Mouse (Mus musculus) limb, embryonic 14.5 days (tissue): ENCODE measurements at regions not wholly inside any gene's neighbourhood (a gene's known extent, or its start where the extent isn't known, plus 50 kb on each side); places are given as distances from the start of the nearest gene placed in this dataset.

ENCODE experiments used
- ATAC-seq: fragments of 200-750 bp; cut with Nextera tagmentation; 2 replicates; pipeline ENCODE4 v1.8.0; 2017; ENCODE audit warnings: low read depth, moderate number of reproducible peaks, moderate TSS enrichment; ENCODE audit not compliant: low FRiP score
- DNase-seq: peaks from one replicate; pipeline ENCODE4 v3.0.0-alpha.2; 2015; ENCODE audit warnings: low spot score
- H3K27ac ChIP-seq: fragments of 300-500 bp; sonication (generic); replicated peaks from 2 replicates; pipeline ENCODE4 v1.5.1; 2014; ENCODE audit warnings: low read depth, mild to moderate bottlenecking, low read length, moderate library complexity, mixed read lengths
- H3K27me3 ChIP-seq: fragments of 300-500 bp; sonication (generic); 2 replicates; pipeline ENCODE4 v1.6.1; 2014; ENCODE audit warnings: low read length, mixed read lengths; ENCODE audit not compliant: control insufficient read depth, insufficient read depth
- H3K36me3 ChIP-seq: fragments of 300-500 bp; sonication (generic); 2 replicates; pipeline ENCODE4 v1.6.1; 2014; ENCODE audit warnings: mild to moderate bottlenecking, low read length, moderate library complexity, mixed read lengths; ENCODE audit not compliant: control insufficient read depth, insufficient read depth
- H3K4me1 ChIP-seq: fragments of 300-500 bp; sonication (generic); 2 replicates; pipeline ENCODE4 v1.6.1; 2014; ENCODE audit warnings: antibody characterized with exemption, low read length, mixed read lengths; ENCODE audit not compliant: control insufficient read depth, insufficient read depth
- H3K4me2 ChIP-seq: fragments of 300-500 bp; sonication (generic); replicated peaks from 2 replicates; pipeline ENCODE4 v1.6.1; 2014; ENCODE audit warnings: low read depth, mild to moderate bottlenecking, low read length, moderate library complexity; ENCODE audit not compliant: severe bottlenecking
- H3K4me3 ChIP-seq: fragments of 300-500 bp; sonication (generic); replicated peaks from 2 replicates; pipeline ENCODE4 v1.5.1; 2014; ENCODE audit warnings: low read length
- H3K9ac ChIP-seq: fragments of 300-500 bp; sonication (generic); 2 replicates; pipeline ENCODE4 v1.6.1; 2014; ENCODE audit warnings: mild to moderate bottlenecking, low read depth, low read length, moderate library complexity; ENCODE audit not compliant: severe bottlenecking
- H3K9me3 ChIP-seq: fragments of 300-500 bp; sonication (generic); 2 replicates; pipeline ENCODE4 v1.6.1; 2016; ENCODE audit warnings: low read length; ENCODE audit not compliant: control insufficient read depth
- POLR2A ChIP-seq: fragments of 200-500 bp; IDR thresholded peaks from 2 replicates; pipeline ENCODE4 v1.8.0; 2012; ENCODE audit warnings: inconsistent platforms, mild to moderate bottlenecking, moderate library complexity, borderline replicate concordance; ENCODE audit not compliant: insufficient read depth, insufficient read length; ENCODE audit errors: extremely low read depth
- WGBS: fragments of 180-500 bp; shearing (Covaris S2); extraction: QIAGEN DNeasy Blood & Tissue Kit; methylation state at CpG from one replicate; pipeline ENCODE4 v1.1.7; 2014; 5-methylcytosine and 5-hydroxymethylcytosine counted together

DNA sequence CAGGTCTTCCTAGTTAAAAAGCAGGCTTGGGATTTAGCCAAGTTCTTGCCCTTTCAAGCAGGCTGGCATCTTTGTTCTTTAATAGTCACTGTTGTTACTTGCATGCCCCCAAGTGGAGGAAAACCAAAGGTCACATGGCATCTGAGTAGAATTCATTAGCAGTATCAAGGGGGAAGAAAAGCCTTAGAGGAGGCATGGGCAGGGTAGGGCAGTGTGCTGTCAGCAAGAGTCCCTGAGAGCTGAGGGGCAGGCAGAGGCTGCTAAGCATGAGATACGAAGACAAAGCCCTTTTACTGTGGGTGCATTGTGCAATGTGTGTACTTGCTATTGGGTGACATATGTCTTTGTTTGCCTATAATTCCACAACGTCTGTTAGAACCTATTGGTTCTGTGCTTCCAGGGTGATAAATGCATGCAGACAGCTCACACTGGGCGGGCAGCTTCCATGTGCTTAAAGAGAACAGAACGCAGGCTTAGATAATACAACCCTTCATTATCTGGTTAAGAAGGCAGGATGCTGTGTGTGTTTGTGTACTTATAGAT is 3075.0 kb upstream of the Lrrc6 start:
- peak; percentile 48 for DNase-seq
- ATAC-seq = no peak
- H3K4me1 ChIP-seq = no peaks in the 10 kb centered on the region

DNA sequence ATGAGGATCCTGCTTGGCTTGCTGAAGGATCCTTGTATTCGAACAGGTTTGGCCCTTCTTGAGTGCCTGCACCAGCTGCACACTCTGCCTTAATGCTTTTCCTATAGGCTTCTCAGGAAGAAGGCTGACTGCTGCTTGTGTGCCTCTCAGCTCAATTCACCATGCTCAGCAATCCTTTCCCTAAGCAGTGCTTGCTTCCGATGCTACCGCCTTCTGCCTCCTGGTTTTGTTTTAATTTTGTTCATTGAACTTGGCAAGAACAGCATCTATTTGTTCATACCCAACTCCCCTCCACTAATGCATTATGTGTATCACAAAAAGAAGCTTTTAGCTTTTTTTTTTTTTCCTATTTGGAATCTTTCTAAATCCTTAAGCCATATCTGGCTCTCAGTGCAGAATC is 3053.5 kb upstream of the Lrrc6 start:
- Histone ChIP-seq H3K9me3 (no peaks in the 10 kb centered on the region), H3K27ac (no peak overlapping the region), H3K4me3 (no peak overlapping the region), H3K27me3 (no peaks in the 10 kb centered on the region), H3K9ac (no peak overlapping the region), H3K36me3 (no peaks in the 10 kb centered on the region), H3K4me2 (no peak overlapping the region), H3K4me1 (no peaks in the 10 kb centered on the region)
- TF ChIP-seq POLR2A = no peak
- WGBS = 87% methylated on average over 3 of the region's 3 CpGs
- no peak for DNase-seq
- no peak for ATAC-seq

More for the DNA sequence above, 3075.0 kb upstream of the Lrrc6 start:
- TF ChIP-seq POLR2A = no peak
- no peak overlapping the region for H3K4me2 ChIP-seq
- no peaks in the 10 kb centered on the region for H3K27me3 ChIP-seq
- H3K36me3 ChIP-seq = no peaks in the 10 kb centered on the region
- WGBS = 39% methylated on average over 4 of the region's 4 CpGs
- H3K27ac ChIP-seq = no peak overlapping the region
- H3K9ac ChIP-seq = no peak overlapping the region
- H3K4me3 ChIP-seq = no peak overlapping the region
- H3K9me3 ChIP-seq = no peaks in the 10 kb centered on the region

DNA sequence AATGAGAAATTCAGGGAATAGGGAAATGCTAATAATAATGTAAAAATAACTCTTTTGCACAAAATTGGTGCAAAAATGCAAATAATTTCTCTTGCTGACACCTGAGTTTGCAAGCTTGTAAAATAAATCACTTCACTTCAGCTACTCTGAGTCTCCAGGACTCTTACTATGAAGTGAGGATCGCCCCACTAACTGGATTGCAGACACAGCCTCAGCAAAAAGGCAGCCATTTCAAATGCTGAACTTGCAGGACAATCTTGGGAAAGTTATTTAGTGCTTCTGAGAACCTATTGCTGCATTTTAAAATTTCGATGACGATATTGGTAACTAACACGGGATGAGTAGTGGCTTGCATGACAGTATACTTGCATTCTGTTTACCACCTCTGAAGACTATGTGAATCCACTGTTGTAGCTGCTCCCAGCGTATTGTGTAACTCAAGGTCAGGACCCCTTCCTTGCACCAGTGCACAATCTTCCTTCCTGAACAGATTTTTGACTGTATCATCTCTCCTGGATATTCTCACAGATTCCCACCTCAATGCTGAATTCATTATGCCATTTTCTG is 3051.4 kb upstream of the Lrrc6 start:
- DNase-seq (no peak), ATAC-seq (no peak)
- Histone ChIP-seq H3K36me3 (no peaks in the 10 kb centered on the region), H3K27me3 (no peaks in the 10 kb centered on the region), H3K4me2 (no peak overlapping the region), H3K9me3 (no peaks in the 10 kb centered on the region), H3K9ac (no peak overlapping the region), H3K27ac (no peak overlapping the region), H3K4me1 (no peaks in the 10 kb centered on the region), H3K4me3 (no peak overlapping the region)
- WGBS = 83% methylated on average over 5 of the region's 5 CpGs
- TF ChIP-seq POLR2A = no peak

- no peaks in the 10 kb centered on the region for H3K27me3 ChIP-seq
- ATAC-seq = no peak
- DNase-seq = peak; percentile 12
- no peaks in the 10 kb centered on the region for H3K9me3 ChIP-seq
- H3K4me1 ChIP-seq = no peaks in the 10 kb centered on the region
- H3K4me2 ChIP-seq = no peak overlapping the region
- 84% methylated on average over 1 of the region's 1 CpGs for WGBS
- no peaks in the 10 kb centered on the region for H3K36me3 ChIP-seq
- H3K27ac ChIP-seq = no peak overlapping the region
- no peak for TF ChIP-seq POLR2A
- H3K4me3 ChIP-seq = no peak overlapping the region
- no peak overlapping the region for H3K9ac ChIP-seq
Measured at GRCm38 (mm10) chr15:69551012-69551411, 3050.3 kb upstream of the Lrrc6 start.

- no peak overlapping the region for H3K4me2 ChIP-seq
- no peak overlapping the region for H3K27ac ChIP-seq
- no peaks in the 10 kb centered on the region for H3K36me3 ChIP-seq
- ATAC-seq (no peak), DNase-seq (no peak)
- 67% methylated on average over 6 of the region's 6 CpGs for WGBS
- H3K4me1 ChIP-seq = no peaks in the 10 kb centered on the region
- H3K4me3 ChIP-seq = no peak overlapping the region
- TF ChIP-seq POLR2A = no peak
- no peaks in the 10 kb centered on the region for H3K27me3 ChIP-seq
- no peaks in the 10 kb centered on the region for H3K9me3 ChIP-seq
- H3K9ac ChIP-seq = no peak overlapping the region
Measured at GRCm38 (mm10) chr15:69526441-69527094, 3025.9 kb upstream of the Lrrc6 start.
